Mouse (Mus musculus) CH12.LX (cell line): ENCODE measurements around the gene C77080.

Experiments used
- CHD2 ChIP-seq: IDR thresholded peaks from 2 replicates; pipeline ENCODE4 v1.6.1; 2011; ENCODE audit warnings: low read length, improper control_type of control experiment
- CTCF ChIP-seq, 2 experiments: IDR thresholded peaks in 1 of 2; conservative IDR thresholded peaks in 1 of 2; 2 replicates each; pipeline ENCODE4 v1.5.1; 2011 to 2012; ENCODE audit warnings: low read depth in 2 of 2, low read length in 2 of 2, improper control_type of control experiment in 1 of 2, inconsistent platforms in 1 of 2, mild to moderate bottlenecking in 1 of 2, moderate library complexity in 1 of 2
- EP300 ChIP-seq: IDR thresholded peaks from 2 replicates; pipeline ENCODE4 v1.6.1; 2011; ENCODE audit warnings: low read length, improper control_type of control experiment
- JUND ChIP-seq: conservative IDR thresholded peaks from 2 replicates; pipeline ENCODE4 v1.6.1; 2011; ENCODE audit warnings: low read depth, low read length, improper control_type of control experiment
- MEF2A ChIP-seq: IDR thresholded peaks from 2 replicates; pipeline ENCODE4 v1.6.1; 2014; ENCODE audit warnings: low read depth, mild to moderate bottlenecking, inconsistent platforms, low read length, improper control_type of control experiment, borderline replicate concordance
- MXI1 ChIP-seq: IDR thresholded peaks from 2 replicates; pipeline ENCODE4 v1.6.1; 2011; ENCODE audit warnings: mild to moderate bottlenecking, low read depth, low read length, improper control_type of control experiment
- NRF1 ChIP-seq: IDR thresholded peaks from 2 replicates; pipeline ENCODE4 v1.6.1; 2014; ENCODE audit warnings: low read depth, mild to moderate bottlenecking, inconsistent platforms, low read length, improper control_type of control experiment, moderate library complexity
- RCOR1 ChIP-seq: conservative IDR thresholded peaks from 2 replicates; pipeline ENCODE4 v1.6.1; 2012; ENCODE audit warnings: low read depth, mild to moderate bottlenecking, inconsistent platforms, low read length, improper control_type of control experiment
- SIN3A ChIP-seq: IDR thresholded peaks from 2 replicates; pipeline ENCODE4 v1.6.1; 2012; ENCODE audit warnings: low read length, improper control_type of control experiment, inconsistent platforms
- SMC3 ChIP-seq: IDR thresholded peaks from 2 replicates; pipeline ENCODE4 v1.6.1; 2011; ENCODE audit warnings: low read depth, low read length, improper control_type of control experiment
- TCF12 ChIP-seq: IDR thresholded peaks from 2 replicates; pipeline ENCODE4 v1.6.1; 2014; ENCODE audit warnings: low read depth, mild to moderate bottlenecking, inconsistent platforms, low read length, improper control_type of control experiment

- TF ChIP-seq CTCF (conservative IDR thresholded peaks at IDR 0.05 in 1 of 2, IDR thresholded peaks at IDR 0.05 in 1 of 2; ENCODE audit: low read depth in 2 of 2, low read length in 2 of 2) (no peak), TCF12 (no peak), CHD2 (no peak), RCOR1 (no peak), MXI1 (no peak), NRF1 (no peak), SMC3 (no peak), EP300 (no peak), JUND (no peak), SIN3A (no peak), MEF2A (no peak)
These were observed 31.6 kb upstream of the C77080 start for GRCm38 (mm10) chr4:129292831-129293230.
